9 mouse cellular contexts compared by ENCODE assay signal in the genomic region with DNA sequence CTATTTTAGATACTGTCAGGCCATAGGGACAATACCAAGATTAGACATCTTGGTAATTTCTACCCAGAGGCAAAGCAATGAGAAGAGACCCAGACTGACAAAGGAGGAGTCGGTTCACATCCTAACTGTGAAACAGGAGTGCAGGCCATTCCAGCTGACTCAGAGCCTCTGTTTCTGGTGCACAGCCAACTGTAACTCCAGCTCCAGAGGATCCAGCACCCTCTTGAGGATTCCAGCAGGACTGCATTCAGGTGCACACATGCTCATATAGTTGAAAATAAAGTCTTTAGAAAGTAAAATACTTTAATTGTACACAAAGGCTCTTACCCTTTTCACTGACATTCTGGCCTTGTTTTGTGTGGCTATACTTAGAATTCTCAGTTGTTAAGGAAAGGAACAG. TPM values are rescaled to one million over a fixed set of nuclear protein-coding genes. Genes with fewer than 3 reads are reported as not detected.
DNase-seq lines count a peak whose midpoint lies in the region; ATAC-seq and TF ChIP-seq lines count a peak whose summit lies in the region.
"Had no signal": no experiment of that assay in that cellular context is flagged by ENCODE, and none has a peak within 500 bp of the region (broad histone marks: within the 10 kb centered on the region; RNA-seq: fewer than 3 reads in every experiment).

No protein-coding gene starts in this region.

- TF ChIP-seq CTCF in left cerebral cortex, adult 2 months (IDR thresholded peaks at IDR 0.05): peak; percentile 31
- 0 out of 2 replicates have a peak, but pooled peaks have one; percentile 2 for TF ChIP-seq CTCF in cortical plate, adult 2 months (IDR thresholded peaks at IDR 0.05; ENCODE audit: extremely low read depth, insufficient read depth, low read length)

- intact Hi-C loops in left cerebral cortex, adult 2 months (cut with DNase I): no loop called here

- no peak overlapping the region for H3K4me2 ChIP-seq in hindbrain, embryonic 12.5 days (replicated peaks)

- H3K9me3 ChIP-seq in hindbrain, embryonic 12.5 days (replicated peaks): peaks cover 9% of the 10 kb centered on the region; the same call in 1 of the 2 replicates

- no peak overlapping the region for H3K9ac ChIP-seq in hindbrain, embryonic 12.5 days

- no peak overlapping the region for H3K27ac ChIP-seq in left cerebral cortex, adult 2 months
- no peak overlapping the region for H3K27ac ChIP-seq in cortical plate, adult 2 months (ENCODE audit: insufficient read depth, low read length)
- no peak overlapping the region for H3K27ac ChIP-seq in hindbrain, embryonic 12.5 days

- no peak for DNase-seq in left cerebral cortex, adult 2 months (ENCODE audit: extremely low spot score in 1 of 2, low spot score in 2 of 2)
- no peak for DNase-seq in left cerebral cortex, adult 9 months (ENCODE audit: low spot score in 2 of 2)
- DNase-seq in adrenal gland, adult 18-20 months (ENCODE audit: low spot score in 2 of 2): peak; percentile 25 to 37
- DNase-seq in lung, postnatal 36 days: peak; percentile 43

- WGBS in hindbrain, embryonic 12.5 days: 71% methylated on average over 1 of the region's 1 CpGs

- no peaks in the 10 kb centered on the region for H3K27me3 ChIP-seq in hindbrain, embryonic 12.5 days

- no peak for ATAC-seq in CD4-positive, CD25-positive, alpha-beta regulatory T cell, adult 4 months
- no peak for ATAC-seq in hindbrain, embryonic 12.5 days (ENCODE audit: low FRiP score)

- no peaks in the 10 kb centered on the region for H3K4me1 ChIP-seq in cortical plate, adult 2 months (ENCODE audit: control insufficient read depth, insufficient read depth, low read length)
- no peaks in the 10 kb centered on the region for H3K4me1 ChIP-seq in hindbrain, embryonic 12.5 days

- no peak for TF ChIP-seq POLR2A in cortical plate, adult 2 months (IDR thresholded peaks at IDR 0.05; ENCODE audit: extremely low read depth, insufficient read depth, low read length)

- no peak overlapping the region for H3K4me3 ChIP-seq in left cerebral cortex, adult 2 months
- no peak overlapping the region for H3K4me3 ChIP-seq in cortical plate, adult 2 months (ENCODE audit: insufficient read depth, low read length)
- no peak overlapping the region for H3K4me3 ChIP-seq in hindbrain, embryonic 12.5 days
- H3K4me3 ChIP-seq: myocyte had no signal

- H3K36me3 ChIP-seq in hindbrain, embryonic 12.5 days: no peaks in the 10 kb centered on the region

RNA-seq across cellular contexts. Expression of gene Ppp1r14c, which starts 40.4 kb away (rescaled TPM):
- total RNA-seq in left cerebral cortex, adult 2 months (2021): 10 to 100 TPM; 14.6 to 15.3 TPM
- 10 to 100 TPM in 1 of 2 experiments, 1 to 10 TPM in 1; 2.9 to 14.4 TPM for total RNA-seq in adrenal gland, adult 18-20 months (2021)
- 11.2 and 12.7 TPM in 2 replicates for polyA plus RNA-seq in cortical plate, adult 2 months (2012; rRNA removed)
- under 1 TPM; 0.16 to 0.30 TPM for polyA plus RNA-seq in CD4-positive, CD25-positive, alpha-beta regulatory T cell, adult 4 months (2017; shearing (Covaris generic))
- polyA plus RNA-seq in hindbrain, embryonic 12.5 days (2016; fragmentation: Nextera tagmentation; extraction: Ambion mirVana): 20.0 and 21.4 TPM in 2 replicates

RNA-seq across cellular contexts. Expression of gene H60c, which starts 57.9 kb away (rescaled TPM):
- total RNA-seq in left cerebral cortex, adult 2 months (2021): not detected
- not detected for total RNA-seq in adrenal gland, adult 18-20 months (2021)
- polyA plus RNA-seq in cortical plate, adult 2 months (2012; rRNA removed): not detected in 2 replicates
- polyA plus RNA-seq in CD4-positive, CD25-positive, alpha-beta regulatory T cell, adult 4 months (2017; shearing (Covaris generic)): under 1 TPM in 1 of 2 experiments, not detected in 1; 0.35 TPM
- polyA plus RNA-seq in hindbrain, embryonic 12.5 days (2016; fragmentation: Nextera tagmentation; extraction: Ambion mirVana): not detected in 2 replicates
- total RNA-seq: left cerebral cortex, postnatal 14 days had no signal
- polyA plus RNA-seq: myocyte had no signal

Comparison
In these comparisons a context has a peak if more than half of its experiments do, and no peak if none do; other contexts are left out.
1. DNase-seq: peak in adrenal gland, adult 18-20 months (2 of 2) and lung, postnatal 36 days (single experiment); none in left cerebral cortex, adult 2 months (0 of 2) and left cerebral cortex, adult 9 months (0 of 2).